Mouse (Mus musculus) bone marrow, adult 2 months (tissue): ENCODE data around the gene Nell1. TPM values are rescaled to one million over a fixed set of nuclear protein-coding genes. Genes with fewer than 3 reads are reported as not detected.

Experiments used
- H3K27ac ChIP-seq: fragments of 200-500 bp; 2 replicates; pipeline ENCODE4 v1.5.1; 2012; ENCODE audit warnings: low read depth, mild to moderate bottlenecking, control low read depth, inconsistent platforms, low read length; ENCODE audit not compliant: control insufficient read depth, poor library complexity, insufficient read depth
- H3K4me1 ChIP-seq: fragments of 200-500 bp; 2 replicates; pipeline ENCODE4 v1.6.1; 2011; ENCODE audit warnings: low read length; ENCODE audit not compliant: control insufficient read depth, insufficient read depth
- H3K4me3 ChIP-seq: fragments of 200-500 bp; replicated peaks from 2 replicates; pipeline ENCODE3; 2011; ENCODE audit warnings: mild to moderate bottlenecking, low read depth, low read length, control low read depth; ENCODE audit not compliant: control insufficient read depth
- CTCF ChIP-seq: fragments of 200-500 bp; IDR thresholded peaks from 2 replicates; pipeline ENCODE4 v1.5.1; 2011; ENCODE audit warnings: low read length, control low read depth; ENCODE audit not compliant: control insufficient read depth, insufficient read depth
- POLR2A ChIP-seq: fragments of 200-500 bp; IDR thresholded peaks from 2 replicates; pipeline ENCODE4 v1.6.1; 2011; ENCODE audit warnings: low read depth, mild to moderate bottlenecking, control low read depth, low read length, borderline replicate concordance; ENCODE audit not compliant: control insufficient read depth
- WGBS: fragments of 180-500 bp; shearing (Covaris S2); methylation state at CpG from one replicate; pipeline ENCODE4 v1.1.7; 2018; 5-methylcytosine and 5-hydroxymethylcytosine counted together
- polyA plus RNA-seq: library from polyadenylated mRNA; stranded (reverse); fragments of >200 nt; gene quantifications from 2 replicates; pipeline ENCODE4 v1.2.4, GENCODE M21; 2011; ENCODE audit warnings: low replicate concordance; ENCODE audit not compliant: missing spikeins, insufficient read depth, insufficient read length

The Nell1 gene
- polyA plus RNA-seq, 1 experiment, result not detected

DNA sequence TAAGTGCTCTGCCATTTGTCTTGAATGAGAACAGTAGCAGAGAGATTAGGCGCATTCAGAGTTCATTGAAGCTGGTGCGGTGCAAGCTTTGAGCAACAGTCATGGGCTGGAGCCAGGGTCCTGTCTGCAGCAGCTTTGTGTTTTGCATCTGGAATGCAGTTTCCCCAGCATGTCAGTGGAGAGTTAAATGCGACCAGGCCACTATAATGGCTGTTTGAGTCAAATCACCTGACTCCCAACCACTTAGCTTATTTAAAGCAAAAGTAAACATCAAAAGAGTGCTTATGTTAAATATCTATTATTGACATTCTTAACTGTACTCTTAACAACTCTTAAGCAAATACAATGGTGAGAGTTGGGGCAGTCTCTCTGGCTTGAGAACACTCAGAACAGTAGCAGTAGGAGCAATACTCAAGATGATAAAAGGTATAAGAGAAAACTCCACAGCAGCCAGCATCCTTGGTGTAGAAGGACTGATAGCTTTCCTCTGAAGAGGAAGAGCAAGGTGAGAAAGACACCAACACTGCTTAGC, 220.5 kb downstream of the Nell1 start:
- Histone ChIP-seq H3K4me1 (no peaks in the 10 kb centered on the region), H3K27ac (no peak overlapping the region), H3K4me3 (no peak overlapping the region)
- WGBS, result 63% methylated on average over 3 of the region's 3 CpGs
- TF ChIP-seq POLR2A (no peak), CTCF (no peak)

DNA sequence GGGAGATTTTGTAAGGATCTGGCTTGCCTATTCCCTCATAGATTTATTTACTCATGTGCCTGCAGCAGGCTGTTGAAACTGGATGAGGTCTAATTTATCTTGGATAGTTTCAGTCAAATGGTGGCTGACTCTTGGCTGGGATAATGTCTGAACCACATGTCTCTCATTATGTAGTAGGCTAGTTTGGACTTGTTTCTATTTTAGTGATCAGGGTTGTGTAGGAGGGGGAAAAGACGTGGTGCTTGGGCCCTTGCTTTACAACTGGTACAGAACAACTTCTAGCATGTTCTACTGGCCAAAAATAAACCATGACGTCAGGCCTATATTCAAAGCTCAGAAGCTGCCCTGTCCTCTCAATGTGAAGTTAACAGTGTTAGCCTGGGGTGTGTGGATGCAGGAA, 230.6 kb downstream of the Nell1 start:
- no peak for TF ChIP-seq POLR2A
- TF ChIP-seq CTCF, result no peak
- no peak overlapping the region for H3K27ac ChIP-seq
- H3K4me3 ChIP-seq, result no peak overlapping the region
- 42% methylated on average over 2 of the region's 2 CpGs for WGBS
- H3K4me1 ChIP-seq, result no peaks in the 10 kb centered on the region

DNA sequence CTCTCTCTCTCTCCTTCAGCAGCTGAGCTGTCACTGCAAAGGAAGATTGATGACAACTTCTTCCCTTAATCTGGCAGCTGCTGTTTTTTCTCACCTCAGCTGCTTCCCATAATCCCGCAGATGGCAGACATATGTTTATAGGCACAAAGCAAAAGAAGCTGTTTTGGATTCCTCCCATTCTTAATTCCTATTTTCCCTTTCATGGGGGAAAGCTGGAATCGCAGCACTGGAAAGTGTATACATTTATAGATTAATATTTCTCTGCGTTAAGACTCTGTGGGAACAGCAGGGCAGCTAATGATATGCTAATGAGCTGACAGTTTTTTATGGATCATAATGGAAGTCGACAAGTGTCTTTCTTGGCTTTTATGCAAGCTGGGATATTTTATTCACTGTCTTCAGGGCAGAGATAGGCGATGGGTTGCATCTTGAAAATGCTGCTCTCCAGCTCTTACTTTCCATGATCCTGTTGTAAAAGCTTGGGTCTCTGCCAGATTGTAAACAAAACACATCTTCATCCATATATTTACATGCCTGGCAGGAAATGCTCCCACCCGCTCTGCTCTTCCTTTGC, 236.1 kb downstream of the Nell1 start:
- Histone ChIP-seq H3K4me1 (no peaks in the 10 kb centered on the region), H3K27ac (no peak overlapping the region), H3K4me3 (no peak overlapping the region)
- TF ChIP-seq POLR2A (no peak), CTCF (no peak)
- WGBS, result 43% methylated on average over 6 of the region's 6 CpGs

DNA sequence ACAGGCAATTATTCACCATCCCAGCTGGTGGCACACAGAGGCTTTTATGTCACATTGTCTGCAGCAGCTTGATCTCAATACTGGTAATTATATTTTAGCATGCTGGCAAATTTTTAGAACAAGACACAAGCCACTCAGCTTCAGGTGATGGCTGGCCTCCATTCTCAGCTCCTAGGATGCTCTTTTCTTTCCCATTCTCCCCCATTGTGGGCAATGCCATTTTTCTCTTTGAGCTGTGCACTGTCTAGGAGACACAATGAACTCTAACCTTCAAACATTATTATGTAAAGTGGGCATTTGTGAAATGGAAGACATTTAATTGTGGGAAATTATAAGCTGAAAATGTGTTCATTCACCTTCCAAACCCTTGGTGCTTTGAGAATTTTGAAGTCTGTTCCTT, 247.2 kb downstream of the Nell1 start:
- no peak overlapping the region for H3K4me3 ChIP-seq

DNA sequence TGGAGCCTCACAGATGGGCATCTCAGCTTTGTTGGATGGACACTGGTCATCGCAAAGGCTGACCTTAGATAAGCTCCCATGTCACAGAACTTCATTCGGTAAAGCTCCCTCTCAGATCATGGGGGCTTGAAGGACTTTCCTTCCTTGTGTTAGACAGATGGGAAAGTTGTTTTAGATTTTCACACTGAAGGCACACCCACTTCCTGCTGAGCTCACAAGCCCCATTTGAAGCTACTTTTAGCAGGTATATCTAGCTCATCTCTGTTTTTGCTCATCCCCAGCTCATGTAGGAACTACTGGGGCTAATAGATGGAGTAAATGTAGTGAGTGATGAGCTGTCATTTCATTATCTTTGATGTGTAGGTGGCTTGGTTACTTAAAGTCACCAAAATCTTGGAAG, 252.0 kb downstream of the Nell1 start:
- H3K4me1 ChIP-seq, result no peaks in the 10 kb centered on the region
- H3K4me3 ChIP-seq, result no peak overlapping the region
- WGBS, result 77% methylated on average over 2 of the region's 2 CpGs
- H3K27ac ChIP-seq, result no peak overlapping the region
- TF ChIP-seq CTCF (no peak), POLR2A (no peak)

More for the DNA sequence above, 247.2 kb downstream of the Nell1 start:
- Histone ChIP-seq H3K4me1 (no peaks in the 10 kb centered on the region), H3K27ac (no peak overlapping the region)
- no peak for TF ChIP-seq CTCF

DNA sequence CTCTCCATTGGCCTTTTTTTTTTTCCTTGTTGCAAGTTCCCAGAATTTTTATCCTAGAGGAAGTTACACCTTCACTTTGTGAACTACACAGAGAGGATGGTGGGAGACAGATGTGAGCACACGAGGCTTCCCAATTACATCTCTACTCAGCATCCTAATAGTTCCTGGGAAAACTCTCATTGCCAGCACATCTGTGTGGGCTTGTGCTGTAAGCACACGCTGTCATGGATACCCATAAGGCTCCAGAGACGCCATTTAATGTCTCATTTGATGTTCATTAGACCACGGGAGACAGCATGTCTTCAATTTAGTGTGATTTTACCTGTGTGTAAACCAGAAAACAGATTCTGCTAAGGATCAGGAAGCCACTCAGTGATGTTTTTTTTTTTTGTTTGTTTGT, 253.6 kb downstream of the Nell1 start:
- Histone ChIP-seq H3K27ac (no peak overlapping the region), H3K4me1 (no peaks in the 10 kb centered on the region), H3K4me3 (no peak overlapping the region)
- 61% methylated on average over 4 of the region's 4 CpGs for WGBS
- TF ChIP-seq POLR2A, result no peak

DNA sequence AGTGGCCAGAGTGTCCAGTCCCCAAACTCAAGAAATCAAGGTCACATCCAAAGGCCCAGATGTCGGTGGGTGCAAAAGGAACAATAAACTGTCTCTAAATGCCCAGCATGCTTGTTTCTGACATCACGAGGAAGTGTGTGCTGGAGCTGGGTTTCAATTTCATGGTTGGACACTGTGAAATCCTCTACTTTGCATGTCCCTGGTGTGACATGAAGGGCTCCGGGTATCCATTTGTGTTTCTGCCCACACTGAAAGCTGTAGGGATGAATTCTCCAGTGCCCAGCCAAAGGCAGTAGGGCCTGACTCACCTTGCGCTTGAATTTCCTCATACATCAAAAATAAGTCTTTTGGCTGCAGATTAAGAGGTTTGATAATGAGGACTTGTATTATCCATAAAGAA, 266.5 kb downstream of the Nell1 start:
- Histone ChIP-seq H3K4me3 (no peak overlapping the region), H3K27ac (no peak overlapping the region), H3K4me1 (no peaks in the 10 kb centered on the region)
- TF ChIP-seq POLR2A (no peak), CTCF (no peak)
- WGBS, result 75% methylated on average over 4 of the region's 4 CpGs

DNA sequence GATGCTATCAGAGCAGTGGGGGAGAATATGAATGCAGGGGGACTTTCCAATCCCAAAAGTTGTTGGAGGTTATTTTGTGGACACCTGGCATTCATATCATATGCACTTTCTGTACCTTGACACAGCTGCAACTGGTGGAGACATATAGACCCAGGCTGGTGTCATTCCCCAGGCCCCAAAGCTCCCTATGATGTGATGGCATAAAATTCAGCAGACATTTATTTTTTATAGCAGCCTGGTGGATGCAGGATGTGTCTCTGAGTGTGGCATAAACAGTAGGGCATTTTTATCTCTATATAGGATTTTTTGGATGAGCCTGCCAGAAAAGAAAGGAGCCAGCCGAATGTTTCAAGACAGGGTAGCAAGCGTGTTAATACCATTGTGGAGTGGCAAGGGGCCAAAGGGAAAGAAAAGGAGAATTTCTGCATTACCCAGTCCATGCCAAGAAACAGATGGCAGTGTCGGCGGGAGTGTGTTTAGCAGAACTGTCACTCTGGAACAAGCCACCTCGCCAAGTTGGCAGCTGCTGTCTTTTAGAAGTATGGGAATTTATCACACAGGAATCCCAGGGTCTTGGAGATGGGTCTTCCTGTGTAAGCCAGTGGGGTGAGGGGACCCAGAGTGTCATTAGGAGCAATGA, 267.1 kb downstream of the Nell1 start:
- 65% methylated on average over 5 of the region's 5 CpGs for WGBS
- no peaks in the 10 kb centered on the region for H3K4me1 ChIP-seq
- no peak overlapping the region for H3K27ac ChIP-seq
- H3K4me3 ChIP-seq, result no peak overlapping the region
- no peak for TF ChIP-seq POLR2A
- TF ChIP-seq CTCF, result no peak

DNA sequence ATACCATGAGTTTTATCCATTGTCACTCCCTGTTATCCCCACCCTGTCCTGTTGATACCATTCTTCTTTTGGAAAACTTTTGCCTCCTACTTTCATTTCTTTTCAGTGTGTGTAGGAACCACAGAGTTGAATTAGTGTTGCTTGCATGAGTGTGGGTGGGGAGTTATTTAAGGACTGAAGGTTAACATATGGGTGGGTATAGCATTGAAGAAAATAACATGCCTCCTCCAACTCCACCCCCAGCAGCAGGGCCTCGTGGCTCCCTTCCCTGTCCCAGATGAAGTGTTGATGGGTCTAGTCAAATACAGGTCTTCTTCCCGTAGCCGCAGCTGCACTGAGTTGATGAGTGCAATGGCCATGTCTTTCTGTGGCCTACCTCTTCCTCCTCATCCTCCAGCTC, 278.5 kb downstream of the Nell1 start:
- no peak overlapping the region for H3K4me3 ChIP-seq
- WGBS, result 70% methylated on average over 3 of the region's 3 CpGs
- no peaks in the 10 kb centered on the region for H3K4me1 ChIP-seq
- TF ChIP-seq CTCF, result no peak
- TF ChIP-seq POLR2A, result no peak
- H3K27ac ChIP-seq, result no peak overlapping the region
